Mouse (Mus musculus): ENCODE measurements at regions not wholly inside any gene's neighbourhood (a gene's known extent, or its start where the extent isn't known, plus 50 kb on each side); places are given as distances from the start of the nearest gene placed in this dataset.
"Not testable (repeated sequence)": the region's sequence is repeated elsewhere in the genome, so short reads cannot be mapped to it uniquely, and the experiment has no call there.

DNA sequence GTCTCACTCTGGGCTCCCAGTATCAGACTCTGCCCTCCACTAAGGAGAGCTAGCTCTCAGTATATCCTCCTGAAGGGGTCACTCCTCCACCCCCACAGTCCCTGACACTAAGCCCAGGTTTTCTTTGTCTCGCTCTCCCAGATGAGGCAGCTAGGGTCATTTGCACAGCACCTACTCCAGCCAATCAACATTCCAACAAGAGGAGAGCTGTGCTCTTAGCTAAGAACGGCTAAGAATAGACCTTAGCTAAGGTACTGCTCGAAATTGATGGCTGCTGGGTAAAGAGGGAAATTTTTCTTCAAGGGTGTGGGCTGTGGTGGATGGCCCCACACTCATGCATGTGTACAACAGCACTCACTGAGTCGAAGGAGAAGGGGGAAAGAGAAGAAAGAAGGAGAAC, 86.3 kb upstream of the Nt5e start:
- peak in 1 of 2 experiments; percentile 20 for DNase-seq

DNA sequence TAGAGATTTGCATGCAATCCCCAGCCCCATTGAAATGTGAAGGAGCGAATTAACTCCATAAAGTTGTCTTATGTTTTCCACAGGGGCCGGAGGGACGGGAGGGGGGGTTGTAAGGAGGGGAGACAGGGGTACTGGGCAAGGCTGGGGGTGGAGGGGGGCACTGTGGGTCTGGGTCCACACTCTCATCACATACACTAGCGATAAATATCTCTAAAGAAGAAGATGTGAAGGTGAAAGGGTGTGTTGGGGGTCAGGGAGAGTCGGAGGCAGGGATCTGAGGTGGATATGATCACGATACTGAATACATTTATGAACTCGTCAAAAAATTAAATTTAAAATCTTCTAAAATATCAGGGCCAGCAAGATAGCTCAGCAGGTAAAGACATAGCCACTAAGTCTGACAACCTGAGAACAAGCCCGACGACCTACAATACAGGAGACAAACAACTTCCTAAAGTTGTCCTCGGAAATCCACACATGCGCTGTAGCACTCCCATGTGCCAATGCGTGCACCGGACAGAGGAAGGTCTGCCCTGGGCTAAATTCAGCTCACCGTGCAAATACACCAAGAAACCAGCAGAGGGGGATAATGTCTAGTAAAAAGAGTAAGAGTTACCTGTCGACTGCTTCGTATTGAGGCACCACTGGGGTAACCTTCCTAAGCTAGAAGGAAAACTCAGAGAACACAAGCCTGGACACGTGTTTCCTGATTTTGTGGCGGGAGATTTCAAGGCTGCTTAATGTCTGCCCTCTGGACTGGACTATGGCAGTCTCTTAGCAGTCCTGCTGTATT, 85.6 kb upstream of the Nt5e start:
- DNase-seq, result peak; percentile 84 to 91

DNA sequence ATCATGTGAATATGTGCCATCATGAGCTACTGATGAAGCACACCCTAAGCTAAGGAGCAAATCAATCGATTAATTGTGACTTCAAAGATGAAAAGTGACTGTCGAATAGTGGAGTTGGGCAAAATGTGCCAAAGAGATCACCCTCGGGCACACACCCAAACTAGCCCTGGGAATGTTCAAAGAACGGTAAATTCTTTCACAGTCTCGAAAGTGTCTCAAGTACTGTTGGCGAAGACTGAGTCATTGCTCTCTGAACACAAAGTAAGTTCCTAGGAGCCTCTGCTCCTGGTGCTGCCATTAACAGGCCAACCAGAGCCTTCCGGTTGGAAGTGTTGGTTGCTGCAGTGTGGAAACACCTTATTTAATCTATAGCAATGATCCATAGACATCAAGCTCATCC, 84.5 kb upstream of the Nt5e start:
- DNase-seq, result peak; percentile 14 to 55

DNA sequence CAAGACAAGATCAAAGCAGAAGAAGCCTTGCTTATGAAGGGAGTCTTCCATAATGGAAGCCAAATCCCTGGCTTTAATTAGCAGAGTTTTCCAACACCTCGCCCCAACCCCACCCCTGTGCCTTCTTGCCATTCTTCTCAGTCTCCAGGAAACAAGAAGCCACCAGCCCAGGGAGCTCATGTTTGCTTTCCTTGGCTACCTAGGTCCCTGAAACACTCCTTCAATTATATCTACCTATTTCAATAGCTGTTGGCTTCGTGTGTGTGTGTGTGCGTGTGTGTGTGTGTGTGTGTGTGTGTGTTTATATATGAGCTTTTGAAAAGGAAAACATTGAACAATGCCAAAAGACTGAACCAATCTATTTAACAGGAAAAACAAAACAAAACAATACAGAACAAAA, 82.5 kb upstream of the Nt5e start:
- peak; percentile 17 to 31 for DNase-seq

DNA sequence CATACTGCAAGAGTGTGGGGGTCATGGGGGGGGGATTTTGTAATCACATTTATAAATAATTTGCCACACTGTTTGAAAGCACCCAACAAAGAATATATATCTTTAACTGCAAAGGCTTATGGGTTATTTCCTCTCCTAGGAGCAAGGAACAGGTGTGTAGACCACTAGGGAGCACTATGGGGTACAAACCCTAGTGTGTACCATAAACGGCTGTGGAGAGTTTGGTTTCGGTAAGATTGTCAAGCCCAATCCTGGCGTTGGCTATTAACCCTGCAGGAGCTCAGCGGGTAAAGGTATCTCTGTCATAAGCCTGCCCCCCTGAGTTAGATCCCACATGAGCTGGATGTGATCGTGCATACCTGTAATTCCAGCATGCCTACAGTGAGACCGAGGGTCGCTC, 71.0 kb upstream of the Nt5e start:
- no peak for DNase-seq

DNA sequence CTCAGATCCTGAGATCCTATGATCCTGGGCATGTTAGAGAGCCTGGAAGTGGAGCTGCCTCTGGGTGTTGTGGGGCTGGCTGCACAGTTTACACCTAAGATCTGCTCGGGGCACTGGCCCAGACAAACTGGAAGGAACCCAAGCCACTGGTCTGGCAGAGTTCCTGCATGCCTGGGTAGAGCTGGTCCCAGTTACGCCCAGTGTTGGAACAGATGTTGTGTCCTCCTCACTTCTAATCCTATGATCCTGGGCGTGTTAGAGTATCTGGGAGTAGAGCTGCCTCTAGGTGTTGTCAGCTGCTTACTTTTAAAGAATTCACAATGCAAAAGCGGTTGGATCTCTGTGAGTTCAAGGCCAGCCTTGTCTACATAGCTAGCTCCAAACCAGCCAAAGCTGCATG, 67.4 kb upstream of the Nt5e start:
- DNase-seq, result peak; percentile 26 to 32

DNA sequence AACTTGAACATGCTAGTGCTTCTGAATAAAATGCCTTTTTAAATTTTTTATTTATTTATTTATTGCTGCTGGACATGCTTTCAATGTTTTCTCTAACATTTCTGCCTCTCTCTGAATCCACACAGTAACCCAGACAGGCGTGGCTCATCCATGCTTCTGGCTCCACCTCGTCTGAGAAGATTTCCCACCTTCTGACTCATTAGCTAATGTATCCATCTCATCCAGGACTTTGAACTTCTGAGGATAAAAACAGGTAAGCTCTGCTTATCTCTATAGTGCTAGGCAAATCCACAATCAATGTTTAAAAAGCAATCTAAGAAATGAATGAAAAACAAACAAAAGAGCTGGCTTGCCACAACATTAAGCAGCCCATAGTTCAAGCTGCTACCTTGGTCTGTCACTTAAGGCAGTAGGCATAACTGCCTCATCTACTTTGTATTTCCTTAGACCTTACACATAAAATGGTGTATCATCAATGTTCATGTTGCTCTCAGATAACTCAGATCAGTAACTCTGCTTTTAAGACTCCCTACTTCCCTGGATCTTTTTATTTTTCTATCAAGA, 66.8 kb upstream of the Nt5e start:
- no peak for DNase-seq

DNA sequence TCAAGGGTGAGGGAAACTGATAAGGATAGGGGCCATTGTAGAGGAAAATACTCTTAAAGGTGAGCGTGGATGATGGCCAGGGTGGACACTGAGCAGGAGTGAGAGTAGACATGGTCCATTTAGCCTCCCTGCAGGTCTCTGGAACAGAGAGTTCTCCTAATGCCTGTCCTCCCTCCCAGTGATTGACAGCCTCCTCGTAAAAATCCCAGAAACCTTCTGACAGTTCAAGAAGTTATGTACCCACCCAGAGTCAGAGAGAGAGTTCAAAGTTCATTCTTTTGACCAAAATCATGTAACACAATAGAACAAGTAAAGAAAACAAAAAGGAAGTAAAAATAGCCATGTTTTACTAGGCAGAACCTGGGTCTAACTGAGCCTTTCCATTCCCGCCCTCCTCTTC, 64.5 kb upstream of the Nt5e start:
- DNase-seq, result no peak

DNA sequence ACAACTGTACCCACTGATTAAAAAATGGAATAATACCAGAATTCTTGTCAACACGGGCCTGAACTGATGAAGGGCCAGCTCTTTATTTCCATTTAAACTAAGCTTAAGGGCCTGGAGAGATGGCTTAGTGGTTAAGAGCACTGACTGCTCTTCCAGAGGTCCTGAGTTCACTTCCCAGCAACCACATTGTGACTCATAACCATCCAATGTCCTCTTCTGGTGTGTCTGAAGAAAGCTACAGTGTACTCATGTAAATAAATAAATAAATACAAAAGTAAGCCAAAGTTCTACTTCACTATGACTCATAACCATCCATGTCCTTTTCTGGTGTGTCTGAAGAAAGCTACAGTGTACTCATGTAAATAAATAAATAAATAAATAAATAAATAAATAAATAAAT, 60.7 kb upstream of the Nt5e start:
- not testable (repeated sequence) for DNase-seq

DNA sequence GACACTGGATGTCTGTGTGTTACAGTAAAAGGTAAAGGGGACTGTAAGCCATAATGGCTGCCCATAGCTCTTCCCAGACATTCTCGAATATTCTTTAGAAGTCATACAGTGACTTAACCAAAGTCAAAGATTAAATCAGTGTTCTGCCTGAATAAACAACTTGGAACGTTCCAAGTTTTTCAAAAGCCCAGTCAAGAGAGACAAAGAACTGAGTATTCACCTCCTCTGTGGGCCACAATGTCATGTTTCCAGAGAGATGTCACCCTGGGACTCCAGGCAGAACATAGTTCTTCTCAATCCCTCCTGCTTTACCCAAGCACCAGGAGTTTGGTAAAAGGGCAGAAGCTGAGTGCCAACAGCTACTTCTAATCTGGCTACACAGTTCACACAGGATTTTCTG, 58.2 kb upstream of the Nt5e start:
- DNase-seq, result no peak

DNA sequence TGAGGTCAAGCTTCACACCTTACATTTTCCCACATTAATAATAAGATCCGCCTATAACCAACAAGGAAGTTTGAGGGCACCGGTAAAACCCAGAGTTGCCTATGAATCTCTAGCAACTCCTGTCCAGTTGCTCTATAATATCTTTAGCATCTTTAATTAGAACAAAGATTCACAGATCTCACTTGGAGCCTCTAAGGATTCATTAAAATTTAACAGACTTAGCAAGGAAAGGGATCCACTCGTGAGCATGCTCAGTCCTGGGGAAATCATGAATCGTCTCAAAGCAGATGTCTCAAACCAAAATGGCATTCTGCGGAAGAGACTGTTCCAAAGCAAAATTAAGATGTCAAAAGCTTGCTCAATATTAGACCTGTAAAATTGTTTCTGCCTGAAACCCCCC, 57.8 kb upstream of the Nt5e start:
- no peak for DNase-seq

DNA sequence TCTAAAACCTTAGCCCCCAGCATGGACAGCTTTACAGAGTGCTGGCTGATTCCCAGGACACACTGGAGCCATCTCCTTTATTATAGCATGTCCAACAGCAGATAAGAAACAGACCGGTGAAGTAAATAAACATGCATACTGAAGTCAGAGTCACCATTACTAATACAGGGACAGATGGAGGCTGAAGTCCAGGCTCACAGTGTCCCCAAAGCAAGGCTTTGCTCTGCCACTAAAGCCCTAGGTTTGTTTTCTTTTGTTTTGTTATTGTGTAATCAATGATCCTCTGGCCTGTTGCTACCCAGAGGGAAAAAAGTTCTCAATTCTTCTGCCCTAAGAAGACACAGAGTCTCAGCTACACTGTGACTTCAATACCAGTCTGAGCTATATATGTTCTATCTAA, 56.2 kb upstream of the Nt5e start:
- DNase-seq, result no peak

DNA sequence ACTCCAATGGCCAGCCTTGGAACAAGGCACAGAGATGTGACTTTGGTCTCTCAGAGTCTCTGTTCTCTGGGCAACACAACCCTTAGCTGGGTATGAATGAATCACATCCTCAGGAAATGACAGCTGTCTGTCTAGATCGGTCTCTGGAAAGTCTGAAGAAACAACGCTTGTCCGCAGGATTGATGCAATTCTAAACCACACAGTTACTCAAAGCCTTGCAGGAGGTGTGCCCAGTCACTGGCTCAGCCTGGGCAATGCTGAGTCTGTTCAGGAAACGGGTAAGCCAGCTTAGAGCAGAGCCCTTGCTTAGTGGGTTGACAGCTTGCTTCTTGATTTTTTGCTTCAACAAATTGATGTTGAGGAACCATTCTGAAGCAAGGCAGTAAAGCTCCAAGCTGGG, 53.7 kb upstream of the Nt5e start:
- peak; percentile 31 to 41 for DNase-seq

DNA sequence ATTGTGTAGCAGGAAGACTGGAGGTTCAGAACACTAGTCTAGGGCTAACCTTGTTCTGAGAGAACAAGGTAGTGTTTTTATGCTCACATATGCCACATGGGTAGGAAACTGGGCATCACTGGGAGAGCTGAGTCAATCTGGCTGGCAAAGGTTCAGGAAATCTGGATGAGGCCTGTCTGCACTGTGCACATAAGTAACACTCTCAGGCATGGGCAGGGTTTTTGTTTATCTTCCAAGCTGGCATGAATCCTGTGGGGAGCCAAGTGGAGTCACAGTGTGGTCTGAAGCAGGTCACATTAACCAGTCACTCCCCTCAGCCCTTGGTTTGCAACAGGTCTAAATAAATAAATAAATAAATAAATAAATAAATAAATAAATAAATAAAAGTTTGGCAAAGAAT, 53.0 kb upstream of the Nt5e start:
- peak; percentile 71 to 83 for DNase-seq

DNA sequence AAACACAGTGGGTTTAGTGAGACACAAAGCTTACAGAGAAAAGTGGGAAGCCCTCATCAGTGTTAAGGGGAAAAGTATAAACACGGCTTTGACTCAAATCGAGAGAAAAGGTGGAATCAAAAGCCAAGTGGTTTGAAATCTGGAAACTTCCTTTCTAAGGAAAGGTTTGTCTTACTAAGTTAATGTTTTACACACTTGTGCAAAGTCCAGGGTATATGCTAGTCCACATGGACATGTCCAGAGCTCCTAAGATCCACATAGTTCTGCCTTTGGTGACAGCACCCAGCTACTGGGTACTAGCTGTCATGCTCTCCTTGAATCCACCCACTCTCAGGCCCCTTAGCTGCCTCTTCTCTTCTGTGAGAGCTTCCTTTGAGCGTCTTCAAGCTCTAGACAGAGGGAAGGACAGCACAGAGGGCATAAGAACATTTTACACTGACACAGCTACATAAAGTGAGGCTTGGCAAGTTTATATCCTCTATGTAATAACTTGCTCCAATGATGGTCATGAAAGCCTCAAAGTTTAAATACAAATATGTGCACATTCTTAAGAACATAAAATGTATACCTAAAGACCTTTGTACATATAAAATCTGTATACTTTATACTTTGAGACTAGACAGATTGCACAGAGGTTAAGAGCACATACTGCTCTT, 52.2 kb upstream of the Nt5e start:
- DNase-seq, result no peak

DNA sequence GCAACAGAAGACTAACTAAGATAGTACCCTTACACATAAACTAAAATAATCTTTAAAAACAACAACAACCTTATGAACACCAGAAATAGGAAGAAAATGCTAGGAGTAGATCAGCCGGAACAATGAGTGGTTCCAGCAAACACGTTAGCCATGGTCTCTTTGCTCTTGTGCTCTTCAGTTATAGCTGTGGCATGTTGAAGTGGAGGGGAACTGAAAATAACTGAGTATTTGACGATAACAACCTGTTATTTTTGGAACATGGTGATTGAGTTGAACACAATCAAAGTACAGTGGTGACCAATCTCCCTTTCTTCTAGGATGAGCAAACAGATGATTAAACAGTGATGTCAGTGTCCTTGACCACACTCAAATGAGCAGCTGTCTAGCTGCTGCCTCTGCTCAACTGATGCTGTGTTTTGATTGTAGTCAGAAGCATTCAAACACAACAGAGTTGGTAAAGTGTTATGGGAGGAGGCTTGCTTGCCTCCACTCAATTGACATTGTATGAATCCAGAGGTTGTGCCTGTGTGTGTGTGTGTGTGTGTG, 50.9 kb upstream of the Nt5e start:
- no peak for DNase-seq

DNA sequence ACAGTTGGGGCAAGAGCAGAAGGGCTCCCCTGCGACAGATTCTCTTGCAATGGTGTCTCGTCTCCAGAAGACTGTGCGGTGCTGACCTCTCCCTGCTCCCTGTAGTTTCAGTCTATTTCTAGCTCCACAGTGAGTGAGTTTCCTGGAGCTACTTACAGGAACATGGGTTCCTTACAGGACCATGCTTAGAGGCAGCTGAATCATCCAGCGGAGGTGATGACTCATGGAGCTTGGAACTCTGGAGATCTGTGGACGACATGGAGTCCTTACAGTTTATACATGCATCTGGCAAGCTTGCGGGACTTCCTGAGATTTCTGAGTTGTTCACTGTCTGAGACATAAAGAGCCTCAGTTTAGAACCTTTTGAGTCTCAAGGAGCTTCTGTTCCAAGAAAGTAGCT, 50.0 kb upstream of the Nt5e start:
- no peak for DNase-seq
